Mouse (Mus musculus): Measurements from ENCODE around the gene B230118H07Rik.

Gene B230118H07Rik

GRCm38 (mm10) chr2:101581418-101581817 lies 67.9 kb downstream of the B230118H07Rik start:
- no peak for DNase-seq

GRCm38 (mm10) chr2:101580977-101581376 lies 68.4 kb downstream of the B230118H07Rik start:
- no peak for DNase-seq

GRCm38 (mm10) chr2:101580428-101580827 lies 68.9 kb downstream of the B230118H07Rik start:
- DNase-seq = no peak

- DNase-seq = no peak
Measured at GRCm38 (mm10) chr2:101580027-101580426, 69.3 kb downstream of the B230118H07Rik start.

- no peak for DNase-seq
Measured at GRCm38 (mm10) chr2:101577243-101577642, 72.1 kb downstream of the B230118H07Rik start.

- no peak for DNase-seq
Measured at GRCm38 (mm10) chr2:101569230-101569629, 80.1 kb downstream of the B230118H07Rik start.

GRCm38 (mm10) chr2:101567490-101567889 lies 81.8 kb downstream of the B230118H07Rik start:
- DNase-seq = no peak

GRCm38 (mm10) chr2:101563776-101564175 lies 85.6 kb downstream of the B230118H07Rik start:
- DNase-seq = no peak

GRCm38 (mm10) chr2:101563206-101563605 lies 86.1 kb downstream of the B230118H07Rik start:
- DNase-seq = no peak

GRCm38 (mm10) chr2:101559431-101559830 lies 89.9 kb downstream of the B230118H07Rik start:
- no peak for DNase-seq

- DNase-seq = no peak
Measured at GRCm38 (mm10) chr2:101555886-101556285, 93.4 kb downstream of the B230118H07Rik start.

GRCm38 (mm10) chr2:101553851-101554250 lies 95.5 kb downstream of the B230118H07Rik start:
- DNase-seq = no peak

- no peak for DNase-seq
Measured at GRCm38 (mm10) chr2:101552301-101552700, 97.0 kb downstream of the B230118H07Rik start.

- no peak for DNase-seq
Measured at GRCm38 (mm10) chr2:101551026-101551719, 98.2 kb downstream of the B230118H07Rik start.

- DNase-seq = no peak
Measured at GRCm38 (mm10) chr2:101550176-101550575, 99.2 kb downstream of the B230118H07Rik start.

GRCm38 (mm10) chr2:101548866-101549265 lies 100.5 kb downstream of the B230118H07Rik start:
- no peak for DNase-seq

GRCm38 (mm10) chr2:101545593-101545992 lies 103.7 kb downstream of the B230118H07Rik start:
- no peak for DNase-seq

GRCm38 (mm10) chr2:101543704-101544417 lies 105.5 kb downstream of the B230118H07Rik start:
- DNase-seq = no peak

- DNase-seq = peak; percentile 17
Measured at GRCm38 (mm10) chr2:101536887-101537286, 112.4 kb downstream of the B230118H07Rik start.

- DNase-seq = no peak
Measured at GRCm38 (mm10) chr2:101533741-101534140, 115.6 kb downstream of the B230118H07Rik start.

- peak; percentile 14 for DNase-seq
Measured at GRCm38 (mm10) chr2:101525503-101526381, 123.6 kb downstream of the B230118H07Rik start.

- no peak for DNase-seq
Measured at GRCm38 (mm10) chr2:101525091-101525490, 124.2 kb downstream of the B230118H07Rik start.

- no peak for DNase-seq
Measured at GRCm38 (mm10) chr2:101520503-101520902, 128.8 kb downstream of the B230118H07Rik start.
